Mouse (Mus musculus) heart, embryonic 12.5 days (tissue): ENCODE results near the gene Sall1. TPM values are rescaled to one million over a fixed set of nuclear protein-coding genes. Genes with fewer than 3 reads are reported as not detected.

Source experiments
- ATAC-seq: fragments of 200-750 bp; cut with Nextera tagmentation; 2 replicates; pipeline ENCODE4 v1.8.0; 2017; ENCODE audit warnings: moderate TSS enrichment, moderate library complexity; ENCODE audit not compliant: insufficient number of reproducible peaks, low FRiP score
- H3K27ac ChIP-seq: fragments of 300-500 bp; sonication (generic); 2 replicates; pipeline ENCODE4 v1.5.1; 2016; ENCODE audit warnings: mild to moderate bottlenecking, moderate library complexity; ENCODE audit not compliant: poor library complexity, severe bottlenecking
- H3K27me3 ChIP-seq: fragments of 300-500 bp; sonication (generic); replicated peaks from 2 replicates; pipeline ENCODE4 v1.6.1; 2016; ENCODE audit warnings: mild to moderate bottlenecking, moderate library complexity
- H3K36me3 ChIP-seq: fragments of 300-500 bp; sonication (generic); 2 replicates; pipeline ENCODE4 v1.6.1; 2016; ENCODE audit warnings: mild to moderate bottlenecking, moderate library complexity
- H3K4me1 ChIP-seq: fragments of 300-500 bp; sonication (generic); replicated peaks from 2 replicates; pipeline ENCODE4 v1.6.1; 2016; ENCODE audit warnings: mild to moderate bottlenecking
- H3K4me2 ChIP-seq: fragments of 300-500 bp; sonication (generic); 2 replicates; pipeline ENCODE4 v1.6.1; 2016; ENCODE audit warnings: mild to moderate bottlenecking, moderate library complexity
- H3K4me3 ChIP-seq: fragments of 300-500 bp; sonication (generic); 2 replicates; pipeline ENCODE4 v1.5.1; 2016; ENCODE audit warnings: mild to moderate bottlenecking
- H3K9ac ChIP-seq: fragments of 300-500 bp; sonication (generic); 2 replicates; pipeline ENCODE4 v1.6.1; 2016; ENCODE audit warnings: mild to moderate bottlenecking, moderate library complexity
- H3K9me3 ChIP-seq: fragments of 300-500 bp; sonication (generic); replicated peaks from 2 replicates; pipeline ENCODE4 v1.6.1; 2016; ENCODE audit warnings: mild to moderate bottlenecking, moderate library complexity
- WGBS: fragments of 180-500 bp; shearing (Covaris S2); methylation state at CpG from one replicate; pipeline ENCODE4 v1.1.7; 2016; 5-methylcytosine and 5-hydroxymethylcytosine counted together
- polyA plus RNA-seq: library from polyadenylated mRNA; unstranded; fragments of >200 nt; fragmentation: Nextera tagmentation; extraction: Ambion mirVana; gene quantifications from 2 replicates; pipeline ENCODE4 v1.2.1, GENCODE M21; 2016

Gene Sall1
- polyA plus RNA-seq, 1 experiment from 2014 or later = 6.4 TPM

- H3K4me1 ChIP-seq = peaks cover 26% of the 10 kb centered on the region
- no peaks in the 10 kb centered on the region for H3K9me3 ChIP-seq
- peak overlapping the region; percentile 77 for H3K4me3 ChIP-seq
- H3K36me3 ChIP-seq = no peaks in the 10 kb centered on the region
- peak overlapping the region; percentile 95 for H3K4me2 ChIP-seq
- H3K9ac ChIP-seq = peak overlapping the region; percentile 56
- peaks cover 47% of the 10 kb centered on the region for H3K27me3 ChIP-seq
- H3K27ac ChIP-seq = no peak overlapping the region
- WGBS = 2% methylated on average over 13 of the region's 15 CpGs
- no peak for ATAC-seq
Measured at GRCm38 (mm10) chr8:89046226-89046625, 2.3 kb upstream of the Sall1 start.

GRCm38 (mm10) chr8:89045726-89046125, 1.8 kb upstream of the Sall1 start:
- Histone ChIP-seq H3K4me2 (peak overlapping the region; percentile 95), H3K27ac (no peak overlapping the region), H3K4me3 (peak overlapping the region; percentile 77), H3K9me3 (no peaks in the 10 kb centered on the region), H3K36me3 (no peaks in the 10 kb centered on the region), H3K9ac (no peak overlapping the region; the same call in 1 of the 2 replicates), H3K27me3 (peaks cover 47% of the 10 kb centered on the region), H3K4me1 (peaks cover 26% of the 10 kb centered on the region)
- no peak for ATAC-seq
- WGBS = 5% methylated on average over 17 of the region's 17 CpGs

GRCm38 (mm10) chr8:89045218-89045601, 1.2 kb upstream of the Sall1 start:
- no peak for ATAC-seq
- 2% methylated on average over 29 of the region's 30 CpGs for WGBS
- peak overlapping the region; percentile 95 for H3K4me2 ChIP-seq

GRCm38 (mm10) chr8:89044511-89045217, 702 bp upstream of the Sall1 start:
- H3K9me3 ChIP-seq = no peaks in the 10 kb centered on the region
- H3K27me3 ChIP-seq = peaks cover 40% of the 10 kb centered on the region
- WGBS = under 1% methylated on average over 31 of the region's 31 CpGs
- peak overlapping the region; percentile 70; the same call in 1 of the 2 replicates for H3K9ac ChIP-seq
- no peaks in the 10 kb centered on the region for H3K36me3 ChIP-seq
- peak overlapping the region; percentile 95 for H3K4me2 ChIP-seq
- H3K27ac ChIP-seq = peak overlapping the region; percentile 52
- H3K4me3 ChIP-seq = peak overlapping the region; percentile 77
- no peak for ATAC-seq
- H3K4me1 ChIP-seq = peaks cover 29% of the 10 kb centered on the region

More at GRCm38 (mm10) chr8:89045218-89045601, 1.2 kb upstream of the Sall1 start:
- Histone ChIP-seq H3K9me3 (no peaks in the 10 kb centered on the region), H3K4me3 (peak overlapping the region; percentile 77), H3K9ac (0 out of 2 replicates have a peak overlapping the region, but pooled peaks have one; percentile 34), H3K4me1 (peaks cover 29% of the 10 kb centered on the region), H3K36me3 (no peaks in the 10 kb centered on the region), H3K27ac (0 out of 2 replicates have a peak overlapping the region, but pooled peaks have one; percentile 11), H3K27me3 (peaks cover 45% of the 10 kb centered on the region)

GRCm38 (mm10) chr8:89043371-89043841, 556 bp downstream of the Sall1 start:
- Histone ChIP-seq H3K27me3 (peaks cover 27% of the 10 kb centered on the region), H3K27ac (peak overlapping the region; percentile 91), H3K9ac (peak overlapping the region; percentile 94)

GRCm38 (mm10) chr8:89042560-89043370, 1.2 kb downstream of the Sall1 start:
- Histone ChIP-seq H3K4me1 (peaks cover 35% of the 10 kb centered on the region), H3K27ac (peak overlapping the region; percentile 91), H3K27me3 (peaks cover 21% of the 10 kb centered on the region), H3K4me2 (peak overlapping the region; percentile 95), H3K9me3 (no peaks in the 10 kb centered on the region), H3K4me3 (peak overlapping the region; percentile 77), H3K9ac (peak overlapping the region; percentile 94), H3K36me3 (no peaks in the 10 kb centered on the region)
- ATAC-seq = peak; percentile 85
- WGBS = 1% methylated on average over 77 of the region's 80 CpGs

More at GRCm38 (mm10) chr8:89043371-89043841, 556 bp downstream of the Sall1 start:
- peaks cover 29% of the 10 kb centered on the region for H3K4me1 ChIP-seq
- peak overlapping the region; percentile 77 for H3K4me3 ChIP-seq
- H3K36me3 ChIP-seq = no peaks in the 10 kb centered on the region
- peak; percentile 79 for ATAC-seq
- H3K9me3 ChIP-seq = no peaks in the 10 kb centered on the region
- peak overlapping the region; percentile 95 for H3K4me2 ChIP-seq
- WGBS = under 1% methylated on average over 32 of the region's 32 CpGs

- peaks cover 38% of the 10 kb centered on the region for H3K4me1 ChIP-seq
- no peak for ATAC-seq
- peak overlapping the region; percentile 77 for H3K4me3 ChIP-seq
- peak overlapping the region; percentile 95 for H3K4me2 ChIP-seq
- peak overlapping the region; percentile 91 for H3K27ac ChIP-seq
- WGBS = under 1% methylated on average over 35 of the region's 35 CpGs
- H3K36me3 ChIP-seq = no peaks in the 10 kb centered on the region
- peaks cover 16% of the 10 kb centered on the region for H3K27me3 ChIP-seq
- no peaks in the 10 kb centered on the region for H3K9me3 ChIP-seq
- peak overlapping the region; percentile 94 for H3K9ac ChIP-seq
Measured at GRCm38 (mm10) chr8:89042118-89042460, 1.9 kb downstream of the Sall1 start.

- WGBS = under 1% methylated on average over 55 of the region's 55 CpGs
- Histone ChIP-seq H3K4me2 (peak overlapping the region; percentile 95), H3K27ac (peak overlapping the region; percentile 91), H3K4me1 (peaks cover 33% of the 10 kb centered on the region), H3K27me3 (peaks cover 11% of the 10 kb centered on the region), H3K4me3 (peak overlapping the region; percentile 77), H3K36me3 (no peaks in the 10 kb centered on the region), H3K9ac (peak overlapping the region; percentile 94), H3K9me3 (no peaks in the 10 kb centered on the region)
- no peak for ATAC-seq
Measured at GRCm38 (mm10) chr8:89041421-89042117, 2.4 kb downstream of the Sall1 start.

- Histone ChIP-seq H3K4me3 (peak overlapping the region; percentile 77), H3K36me3 (no peaks in the 10 kb centered on the region), H3K27me3 (0 out of 2 replicates have a peak, but pooled peaks cover 4% of the 10 kb centered on the region), H3K4me2 (peak overlapping the region; percentile 95), H3K27ac (peak overlapping the region; percentile 91), H3K4me1 (peaks cover 32% of the 10 kb centered on the region), H3K9ac (peak overlapping the region; percentile 94), H3K9me3 (no peaks in the 10 kb centered on the region)
- WGBS = 2% methylated on average over 40 of the region's 40 CpGs
- ATAC-seq = no peak
Measured at GRCm38 (mm10) chr8:89040751-89041420, 3.1 kb downstream of the Sall1 start.

GRCm38 (mm10) chr8:89039890-89040289, 4.1 kb downstream of the Sall1 start:
- Histone ChIP-seq H3K4me2 (peak overlapping the region; percentile 61), H3K4me1 (peaks cover 22% of the 10 kb centered on the region), H3K27ac (peak overlapping the region; percentile 61; the same call in 1 of the 2 replicates), H3K4me3 (peak overlapping the region; percentile 40), H3K9me3 (no peaks in the 10 kb centered on the region), H3K9ac (peak overlapping the region; percentile 74), H3K27me3 (0 out of 2 replicates have a peak, but pooled peaks cover 3% of the 10 kb centered on the region), H3K36me3 (no peaks in the 10 kb centered on the region)
- no peak for ATAC-seq
- 31% methylated on average over 6 of the region's 6 CpGs for WGBS
